Mouse (Mus musculus): ENCODE measurements at regions not wholly inside any gene's neighbourhood (a gene's known extent, or its start where the extent isn't known, plus 50 kb on each side); places are given as distances from the start of the nearest gene placed in this dataset.

GRCm38 (mm10) chr10:44989539-44989938 is 77.5 kb upstream of the Prep start:
- TF ChIP-seq CTCF (IDR thresholded peaks at IDR 0.05; ENCODE audit: low read depth) (no peak), EP300 (IDR thresholded peaks at IDR 0.05; ENCODE audit: low read depth) (no peak)

Data from liver, postnatal 0 days (tissue).